Mouse (Mus musculus) testis, adult 2 months (tissue): ENCODE results near the gene Pygm. TPM values are rescaled to one million over a fixed set of nuclear protein-coding genes. Genes with fewer than 3 reads are reported as not detected.

Source experiments
- H3K27ac ChIP-seq: fragments of 200-500 bp; 2 replicates; pipeline ENCODE4 v1.5.1; 2012; ENCODE audit warnings: low read depth, low read length; ENCODE audit not compliant: control insufficient read depth, insufficient read depth
- H3K27me3 ChIP-seq: fragments of 200-500 bp; 2 replicates; pipeline ENCODE4 v1.6.1; 2012; ENCODE audit warnings: mild to moderate bottlenecking, low read length, moderate library complexity; ENCODE audit not compliant: control insufficient read depth, insufficient read depth
- H3K36me3 ChIP-seq: fragments of 200-500 bp; 2 replicates; pipeline ENCODE4 v1.6.1; 2012; ENCODE audit warnings: mild to moderate bottlenecking, low read length; ENCODE audit not compliant: control insufficient read depth, insufficient read depth
- H3K4me1 ChIP-seq: fragments of 200-500 bp; 2 replicates; pipeline ENCODE4 v1.6.1; 2012; ENCODE audit warnings: low read length; ENCODE audit not compliant: control insufficient read depth, insufficient read depth
- H3K4me3 ChIP-seq: fragments of 200-500 bp; 2 replicates; pipeline ENCODE4 v1.5.1; 2012; ENCODE audit warnings: low read depth, mild to moderate bottlenecking, low read length, moderate library complexity, mixed read lengths; ENCODE audit not compliant: control insufficient read depth
- CTCF ChIP-seq: fragments of 200-500 bp; IDR thresholded peaks from 2 replicates; pipeline ENCODE4 v1.5.1; 2012; ENCODE audit warnings: low read depth, mild to moderate bottlenecking, inconsistent platforms, low read length, moderate library complexity; ENCODE audit not compliant: control insufficient read depth, insufficient read depth, insufficient replicate concordance
- POLR2A ChIP-seq: fragments of 200-500 bp; IDR thresholded peaks from 2 replicates; pipeline ENCODE4 v1.6.1; 2012; ENCODE audit warnings: low read depth, mild to moderate bottlenecking, inconsistent platforms, low read length, moderate library complexity; ENCODE audit not compliant: control insufficient read depth
- polyA plus RNA-seq: library from polyadenylated mRNA; depleted of rRNA; stranded (reverse); fragments of >200 nt; gene quantifications from 2 replicates; pipeline ENCODE4 v1.2.3, GENCODE M21; 2012

Pygm gene
- polyA plus RNA-seq, 1 experiment, result 6.9 TPM

DNA sequence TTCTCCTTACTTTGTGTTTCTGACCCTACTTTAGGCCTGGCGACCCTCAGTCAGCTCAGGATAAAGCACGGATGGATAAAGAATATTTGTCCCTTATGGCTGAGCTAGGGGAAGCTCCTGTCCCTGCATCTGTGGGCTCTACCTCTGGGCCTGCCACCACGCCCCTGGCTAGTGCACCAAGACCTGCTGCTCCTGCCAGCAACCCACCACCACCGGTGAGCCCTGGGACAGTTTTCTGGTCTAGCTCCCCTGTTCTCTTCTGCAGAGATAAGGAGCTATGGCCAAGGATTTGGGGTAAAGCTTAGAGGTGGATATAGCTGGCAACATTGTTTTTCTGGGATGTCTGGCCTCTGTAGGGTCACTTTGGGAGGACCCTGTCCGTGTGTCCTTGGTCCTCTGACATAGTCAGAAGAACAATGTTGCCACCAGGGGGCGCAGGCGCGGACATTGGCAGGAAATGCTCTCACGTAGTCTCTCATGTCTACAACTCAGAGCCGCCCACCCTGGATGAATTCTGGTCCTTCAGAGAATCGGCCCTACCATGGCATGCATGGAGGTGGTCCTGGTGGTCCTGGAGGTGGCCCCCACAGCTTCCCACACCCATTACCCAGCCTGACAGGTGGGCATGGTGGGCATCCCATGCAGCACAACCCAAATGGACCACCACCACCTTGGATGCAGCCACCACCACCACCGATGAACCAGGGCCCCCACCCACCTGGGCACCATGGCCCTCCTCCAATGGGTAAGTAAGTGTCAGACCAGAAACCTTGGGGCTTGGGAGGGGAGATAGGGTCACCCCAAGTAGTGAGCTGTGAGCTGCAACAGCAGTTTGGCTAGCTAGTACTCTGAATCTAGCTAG is 10.4 kb upstream of the Pygm start:
- no peak overlapping the region for H3K4me3 ChIP-seq
- H3K27ac ChIP-seq, result no peak overlapping the region
- peaks cover 13% of the 10 kb centered on the region for H3K36me3 ChIP-seq
- TF ChIP-seq POLR2A (no peak), CTCF (peak; percentile 63; the same call in 1 of the 2 replicates)
- peaks cover 2% of the 10 kb centered on the region; the same call in 1 of the 2 replicates for H3K4me1 ChIP-seq
- H3K27me3 ChIP-seq, result no peaks in the 10 kb centered on the region

DNA sequence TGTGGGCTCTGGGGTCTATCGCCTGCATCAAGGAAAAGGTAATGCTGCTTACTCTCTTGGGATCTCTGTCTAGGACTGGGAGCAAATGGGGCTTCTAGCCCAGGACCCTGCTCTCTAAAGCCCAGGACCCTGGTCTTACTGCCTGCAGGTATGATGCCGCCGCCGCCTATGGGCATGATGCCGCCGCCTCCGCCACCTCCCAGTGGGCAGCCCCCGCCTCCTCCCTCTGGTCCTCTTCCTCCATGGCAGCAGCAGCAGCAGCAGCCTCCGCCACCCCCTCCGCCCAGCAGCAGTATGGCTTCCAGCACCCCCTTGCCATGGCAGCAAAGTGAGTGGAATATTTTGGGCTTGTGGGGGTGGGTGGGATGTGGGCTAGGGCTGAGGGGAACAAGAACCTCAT is 9.6 kb upstream of the Pygm start:
- peaks cover 2% of the 10 kb centered on the region; the same call in 1 of the 2 replicates for H3K4me1 ChIP-seq
- no peak overlapping the region for H3K27ac ChIP-seq
- TF ChIP-seq CTCF, result no peak
- TF ChIP-seq POLR2A, result no peak
- H3K36me3 ChIP-seq, result peaks cover 13% of the 10 kb centered on the region
- H3K27me3 ChIP-seq, result no peaks in the 10 kb centered on the region
- no peak overlapping the region for H3K4me3 ChIP-seq

- no peak for TF ChIP-seq POLR2A
- TF ChIP-seq CTCF, result no peak
- H3K4me1 ChIP-seq, result peaks cover 2% of the 10 kb centered on the region; the same call in 1 of the 2 replicates
- no peaks in the 10 kb centered on the region for H3K27me3 ChIP-seq
- H3K4me3 ChIP-seq, result no peak overlapping the region
- H3K27ac ChIP-seq, result no peak overlapping the region
- peaks cover 13% of the 10 kb centered on the region for H3K36me3 ChIP-seq
Observed at GRCm38 (mm10) chr19:6375423-6376254, 8.6 kb upstream of the Pygm start.

DNA sequence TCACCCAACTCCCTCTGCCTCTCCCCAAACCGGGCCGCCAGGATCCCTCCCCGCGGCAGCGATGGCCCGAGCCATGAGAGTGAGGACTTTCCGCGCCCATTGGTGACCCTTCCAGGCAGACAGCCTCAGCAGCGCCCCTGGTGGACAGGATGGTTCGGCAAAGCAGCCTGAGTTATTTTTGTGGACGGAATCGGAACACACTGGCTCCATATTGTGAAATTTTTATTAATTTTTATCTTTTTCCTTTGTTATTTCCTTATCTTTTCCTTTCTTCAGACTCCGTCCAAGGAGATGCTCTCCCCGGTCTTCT is 8.0 kb upstream of the Pygm start:
- no peaks in the 10 kb centered on the region for H3K27me3 ChIP-seq
- peaks cover 2% of the 10 kb centered on the region; the same call in 1 of the 2 replicates for H3K4me1 ChIP-seq
- H3K36me3 ChIP-seq, result peaks cover 13% of the 10 kb centered on the region
- H3K4me3 ChIP-seq, result no peak overlapping the region
- no peak overlapping the region for H3K27ac ChIP-seq
- TF ChIP-seq POLR2A (no peak), CTCF (peak; percentile 46; the same call in 1 of the 2 replicates)

GRCm38 (mm10) chr19:6376643-6377042 is 7.6 kb upstream of the Pygm start:
- Histone ChIP-seq H3K27me3 (no peaks in the 10 kb centered on the region), H3K27ac (no peak overlapping the region), H3K4me3 (no peak overlapping the region), H3K4me1 (peaks cover 2% of the 10 kb centered on the region; the same call in 1 of the 2 replicates), H3K36me3 (peaks cover 11% of the 10 kb centered on the region)
- TF ChIP-seq POLR2A (no peak), CTCF (no peak)

DNA sequence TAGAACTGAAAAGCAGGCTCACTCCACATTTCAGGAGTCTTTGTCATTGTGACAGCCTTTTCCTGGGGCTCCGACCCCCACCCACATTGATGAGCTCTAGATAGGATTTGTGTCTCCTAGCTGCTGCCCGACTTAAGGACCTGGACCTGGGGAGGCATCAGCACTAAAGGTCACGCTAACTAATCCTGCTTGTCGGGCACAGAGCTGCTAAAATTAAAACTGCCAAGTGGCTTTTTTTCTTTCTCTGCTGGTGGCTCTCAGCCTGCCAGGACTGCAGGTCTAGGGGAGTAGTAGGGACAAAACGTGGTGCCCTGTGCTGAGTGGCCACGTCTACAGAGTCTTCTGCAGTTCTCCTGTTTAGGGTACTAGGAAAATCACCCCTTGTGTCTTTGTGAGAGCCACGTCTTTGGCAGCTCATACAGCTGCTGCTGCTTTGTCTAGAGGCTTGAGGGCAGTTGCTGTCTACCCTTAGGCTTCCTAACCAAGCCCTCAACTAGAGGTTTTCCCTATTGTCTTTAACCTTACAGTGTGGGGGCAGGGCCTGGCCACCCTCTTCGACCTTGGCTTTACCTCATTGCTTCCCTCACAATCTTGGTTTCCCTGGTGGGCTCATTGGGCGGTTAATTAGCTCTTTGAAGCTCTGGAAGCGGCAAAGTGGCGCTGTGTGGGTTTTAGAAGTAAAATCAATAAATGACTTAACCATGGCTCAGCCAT is 6.7 kb upstream of the Pygm start:
- Histone ChIP-seq H3K27me3 (no peaks in the 10 kb centered on the region), H3K4me3 (no peak overlapping the region), H3K36me3 (peaks cover 11% of the 10 kb centered on the region), H3K27ac (no peak overlapping the region), H3K4me1 (peaks cover 2% of the 10 kb centered on the region; the same call in 1 of the 2 replicates)
- no peak for TF ChIP-seq POLR2A
- TF ChIP-seq CTCF, result no peak
